Mouse (Mus musculus): ENCODE measurements around the gene Chrna10. TPM values are rescaled to one million over a fixed set of nuclear protein-coding genes. Genes with fewer than 3 reads are reported as not detected.

Chrna10 gene
- polyA plus RNA-seq, 1 experiment from 2014 or later: not detected

- 62% methylated on average over 5 of the region's 5 CpGs for WGBS
- Histone ChIP-seq H3K27me3 (no peaks in the 10 kb centered on the region), H3K9me3 (replicated peaks) (no peaks in the 10 kb centered on the region), H3K4me2 (no peak overlapping the region), H3K36me3 (no peaks in the 10 kb centered on the region), H3K9ac (no peak overlapping the region), H3K4me1 (peaks cover 34% of the 10 kb centered on the region), H3K4me3 (replicated peaks) (no peak overlapping the region), H3K27ac (no peak overlapping the region)
- no peak for ATAC-seq (replicated peaks; ENCODE audit: low FRiP score)
These were observed 12.5 kb downstream of the Chrna10 start for GRCm38 (mm10) chr7:102104126-102104525.

GRCm38 (mm10) chr7:102103555-102103954 lies 13.1 kb downstream of the Chrna10 start:
- Histone ChIP-seq H3K4me1 (peaks cover 37% of the 10 kb centered on the region), H3K36me3 (no peaks in the 10 kb centered on the region), H3K27ac (no peak overlapping the region), H3K27me3 (no peaks in the 10 kb centered on the region), H3K9ac (no peak overlapping the region), H3K9me3 (replicated peaks) (no peaks in the 10 kb centered on the region), H3K4me2 (no peak overlapping the region), H3K4me3 (replicated peaks) (no peak overlapping the region)
- ATAC-seq (replicated peaks; ENCODE audit: low FRiP score): no peak
- 86% methylated on average over 2 of the region's 2 CpGs for WGBS

GRCm38 (mm10) chr7:102102696-102103095 lies 13.9 kb downstream of the Chrna10 start:
- Histone ChIP-seq H3K27me3 (no peaks in the 10 kb centered on the region), H3K4me3 (replicated peaks) (no peak overlapping the region), H3K4me2 (no peak overlapping the region), H3K4me1 (peaks cover 37% of the 10 kb centered on the region), H3K9me3 (replicated peaks) (no peaks in the 10 kb centered on the region), H3K27ac (no peak overlapping the region), H3K9ac (no peak overlapping the region), H3K36me3 (no peaks in the 10 kb centered on the region)
- 37% methylated on average over 6 of the region's 6 CpGs for WGBS
- ATAC-seq (replicated peaks; ENCODE audit: low FRiP score): no peak

GRCm38 (mm10) chr7:102102241-102102640 lies 14.4 kb downstream of the Chrna10 start:
- H3K27me3 ChIP-seq: no peaks in the 10 kb centered on the region
- no peak for ATAC-seq (replicated peaks; ENCODE audit: low FRiP score)
- no peaks in the 10 kb centered on the region for H3K36me3 ChIP-seq
- H3K9ac ChIP-seq: no peak overlapping the region
- no peaks in the 10 kb centered on the region for H3K9me3 ChIP-seq (replicated peaks)
- no peak overlapping the region for H3K4me3 ChIP-seq (replicated peaks)
- 45% methylated on average over 8 of the region's 8 CpGs for WGBS
- peaks cover 35% of the 10 kb centered on the region for H3K4me1 ChIP-seq
- H3K4me2 ChIP-seq: no peak overlapping the region
- no peak overlapping the region for H3K27ac ChIP-seq

- WGBS: 46% methylated on average over 5 of the region's 5 CpGs
- Histone ChIP-seq H3K9ac (no peak within 1 kb of the TSS), H3K36me3 (no peaks in the 10 kb centered on the region), H3K4me3 (replicated peaks) (no peak within 1 kb of the TSS), H3K4me1 (peaks cover 28% of the 10 kb centered on the region), H3K27me3 (no peaks in the 10 kb centered on the region), H3K27ac (peak within 1 kb of the TSS; percentile 78), H3K4me2 (peak within 1 kb of the TSS; percentile 75), H3K9me3 (replicated peaks) (no peaks in the 10 kb centered on the region)
- ATAC-seq (replicated peaks; ENCODE audit: low FRiP score): no peak
These were observed 15.1 kb downstream of the Chrna10 start, which contains the start of gene Art1 for GRCm38 (mm10) chr7:102101487-102101886. Gene Art1, plus strand, starts transcription at chr7:102101743.

- no peaks in the 10 kb centered on the region for H3K9me3 ChIP-seq (replicated peaks)
- no peaks in the 10 kb centered on the region for H3K36me3 ChIP-seq
- no peak overlapping the region for H3K4me3 ChIP-seq (replicated peaks)
- ATAC-seq (replicated peaks; ENCODE audit: low FRiP score): no peak
- no peak overlapping the region; the same call in 1 of the 2 replicates for H3K4me2 ChIP-seq
- 26% methylated on average over 5 of the region's 5 CpGs for WGBS
- H3K4me1 ChIP-seq: peaks cover 27% of the 10 kb centered on the region
- H3K27me3 ChIP-seq: no peaks in the 10 kb centered on the region
- H3K9ac ChIP-seq: no peak overlapping the region
- H3K27ac ChIP-seq: peak overlapping the region; percentile 78; the same call in 1 of the 2 replicates
These were observed 15.8 kb downstream of the Chrna10 start for GRCm38 (mm10) chr7:102100868-102101267.

GRCm38 (mm10) chr7:102099760-102100661 lies 16.6 kb downstream of the Chrna10 start:
- Histone ChIP-seq H3K27me3 (no peaks in the 10 kb centered on the region), H3K4me3 (replicated peaks) (peak overlapping the region; percentile 39), H3K4me1 (peaks cover 28% of the 10 kb centered on the region), H3K9me3 (replicated peaks) (no peaks in the 10 kb centered on the region), H3K27ac (peak overlapping the region; percentile 78), H3K36me3 (no peaks in the 10 kb centered on the region), H3K4me2 (peak overlapping the region; percentile 75), H3K9ac (0 out of 2 replicates have a peak overlapping the region, but pooled peaks have one; percentile 4)
- WGBS: 2% methylated on average over 30 of the region's 30 CpGs
- ATAC-seq (replicated peaks; ENCODE audit: low FRiP score): peak; percentile 80

GRCm38 (mm10) chr7:102087336-102087735 lies 29.3 kb downstream of the Chrna10 start:
- Histone ChIP-seq H3K4me2 (no peak overlapping the region), H3K27me3 (no peaks in the 10 kb centered on the region), H3K4me1 (no peaks in the 10 kb centered on the region), H3K27ac (no peak overlapping the region), H3K9ac (no peak overlapping the region), H3K4me3 (replicated peaks) (no peak overlapping the region), H3K9me3 (replicated peaks) (no peaks in the 10 kb centered on the region), H3K36me3 (peaks cover 50% of the 10 kb centered on the region)
- ATAC-seq (replicated peaks; ENCODE audit: low FRiP score): no peak
- WGBS: 81% methylated on average over 4 of the region's 4 CpGs

GRCm38 (mm10) chr7:102084041-102084696 lies 32.5 kb downstream of the Chrna10 start:
- H3K9ac ChIP-seq: no peak overlapping the region
- no peak overlapping the region for H3K27ac ChIP-seq
- peaks cover 72% of the 10 kb centered on the region for H3K36me3 ChIP-seq
- H3K9me3 ChIP-seq (replicated peaks): no peaks in the 10 kb centered on the region
- ATAC-seq (replicated peaks; ENCODE audit: low FRiP score): no peak
- H3K4me1 ChIP-seq: no peaks in the 10 kb centered on the region
- no peak overlapping the region for H3K4me3 ChIP-seq (replicated peaks)
- WGBS: 84% methylated on average over 26 of the region's 26 CpGs
- no peak overlapping the region for H3K4me2 ChIP-seq
- no peaks in the 10 kb centered on the region for H3K27me3 ChIP-seq

- Histone ChIP-seq H3K4me1 (no peaks in the 10 kb centered on the region), H3K27ac (no peak within 1 kb of the TSS), H3K4me2 (no peak within 1 kb of the TSS), H3K27me3 (no peaks in the 10 kb centered on the region), H3K9me3 (replicated peaks) (no peaks in the 10 kb centered on the region), H3K36me3 (peaks cover 73% of the 10 kb centered on the region), H3K4me3 (replicated peaks) (no peak within 1 kb of the TSS), H3K9ac (no peak within 1 kb of the TSS)
- WGBS: 90% methylated on average over 5 of the region's 5 CpGs
- ATAC-seq (replicated peaks; ENCODE audit: low FRiP score): no peak
These were observed 33.8 kb downstream of the Chrna10 start, which contains the start of gene Trpc2 for GRCm38 (mm10) chr7:102082816-102083215. Gene Trpc2, plus strand, starts transcription at chr7:102083116.

GRCm38 (mm10) chr7:102081784-102082183 lies 34.8 kb downstream of the Chrna10 start:
- peaks cover 82% of the 10 kb centered on the region for H3K36me3 ChIP-seq
- 94% methylated on average over 5 of the region's 5 CpGs for WGBS
- no peaks in the 10 kb centered on the region for H3K27me3 ChIP-seq
- H3K4me1 ChIP-seq: no peaks in the 10 kb centered on the region
- no peak for ATAC-seq (replicated peaks; ENCODE audit: low FRiP score)
- no peaks in the 10 kb centered on the region for H3K9me3 ChIP-seq (replicated peaks)
- H3K9ac ChIP-seq: no peak overlapping the region
- no peak overlapping the region for H3K27ac ChIP-seq
- H3K4me2 ChIP-seq: no peak overlapping the region
- H3K4me3 ChIP-seq (replicated peaks): no peak overlapping the region

- Histone ChIP-seq H3K36me3 (peaks cover 96% of the 10 kb centered on the region), H3K4me2 (no peak overlapping the region), H3K4me3 (replicated peaks) (no peak overlapping the region), H3K9ac (no peak overlapping the region), H3K4me1 (no peaks in the 10 kb centered on the region), H3K27me3 (no peaks in the 10 kb centered on the region), H3K9me3 (replicated peaks) (no peaks in the 10 kb centered on the region), H3K27ac (no peak overlapping the region)
- WGBS: 85% methylated on average over 8 of the region's 8 CpGs
- no peak for ATAC-seq (replicated peaks; ENCODE audit: low FRiP score)
These were observed 36.3 kb downstream of the Chrna10 start for GRCm38 (mm10) chr7:102080311-102080710.

Data from kidney, embryonic 15.5 days (tissue).